Mouse (Mus musculus) heart, adult 2 months (tissue): ENCODE results near the gene Tspan9.

Source experiments
- CTCF ChIP-seq: fragments of 200-600 bp; IDR thresholded peaks from 2 replicates; pipeline ENCODE4 v1.8.1; 2022; ENCODE audit warnings: antibody characterized with exemption, mild to moderate bottlenecking, moderate library complexity
- EP300 ChIP-seq: fragments of 200-500 bp; IDR thresholded peaks from 2 replicates; pipeline ENCODE4 v1.6.1; 2011; ENCODE audit warnings: low read depth, low read length, control low read depth; ENCODE audit not compliant: insufficient read depth
- POLR2A ChIP-seq: fragments of 200-500 bp; IDR thresholded peaks from 2 replicates; pipeline ENCODE4 v1.6.1; 2011; ENCODE audit warnings: mild to moderate bottlenecking, low read depth, low read length, control low read depth; ENCODE audit not compliant: insufficient read depth

DNA sequence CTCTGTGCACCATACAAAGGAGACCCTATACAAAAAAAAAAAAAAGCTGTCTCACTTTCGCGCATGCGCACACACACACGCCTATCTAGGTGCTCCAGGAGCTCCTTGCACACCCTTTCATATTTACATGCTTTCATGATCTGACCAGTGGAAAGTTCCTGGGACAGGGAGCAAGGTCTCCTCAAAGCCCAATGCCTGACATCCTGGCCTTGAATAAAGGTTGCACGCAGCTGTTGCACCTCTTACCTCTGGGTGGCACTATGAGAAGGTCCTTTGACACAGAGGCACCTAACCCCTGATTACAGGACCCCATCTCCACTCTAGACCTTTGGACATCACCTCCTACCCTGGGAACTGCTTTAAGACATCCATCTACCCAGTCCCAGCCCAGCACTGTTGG lies 35.9 kb upstream of the Tspan9 start:
- TF ChIP-seq CTCF (peak; percentile 40), POLR2A (no peak), EP300 (no peak)
